Mouse (Mus musculus): ENCODE results near the gene Cnst.
"Not testable (repeated sequence)": the region's sequence is repeated elsewhere in the genome, so short reads cannot be mapped to it uniquely, and the experiment has no call there.

Gene Cnst

DNA sequence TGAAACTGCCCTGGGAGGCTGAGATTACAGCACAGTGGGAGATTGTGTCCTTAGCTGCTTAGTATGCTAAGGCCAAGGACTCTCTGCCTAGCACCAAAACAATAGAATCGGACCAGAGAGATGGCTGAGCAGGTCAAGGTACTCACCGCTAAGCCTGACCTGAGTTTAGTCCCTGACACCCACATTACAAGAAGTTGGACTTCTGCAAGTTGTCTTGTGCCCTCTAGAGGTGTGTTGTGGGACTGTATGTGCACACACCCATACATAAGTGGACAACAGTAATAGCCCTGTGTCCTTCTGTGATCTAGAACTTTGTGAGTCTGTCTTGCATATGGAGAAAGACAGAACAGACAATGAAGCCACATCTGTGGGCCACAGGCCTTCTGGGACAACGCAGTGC lies 88.0 kb downstream of the Cnst start:
- ATAC-seq (ENCODE audit: insufficient number of reproducible peaks, low FRiP score, low TSS enrichment) = no peak

DNA sequence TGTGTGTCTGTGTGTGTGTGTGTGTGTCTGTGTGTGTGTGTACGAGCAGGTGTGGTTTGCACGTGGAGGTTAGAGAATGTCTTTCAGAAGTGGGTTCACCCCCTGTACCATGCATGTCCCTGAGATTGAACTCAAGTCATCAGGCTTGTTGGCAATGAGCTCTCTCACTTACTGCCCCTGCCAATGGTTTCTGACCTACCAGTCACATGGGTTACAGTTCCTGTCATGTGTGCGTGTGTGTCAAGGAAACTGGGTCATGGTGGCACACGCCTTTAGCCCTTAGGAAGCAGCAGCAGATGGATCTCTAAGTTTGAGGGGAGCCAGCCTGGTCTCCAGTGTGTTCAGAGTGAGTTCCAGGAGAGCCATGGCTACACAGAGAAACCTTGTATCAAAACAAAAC lies 96.6 kb downstream of the Cnst start:
- ATAC-seq (ENCODE audit: insufficient number of reproducible peaks, low FRiP score, low TSS enrichment) = no peak

- no peak for ATAC-seq (ENCODE audit: insufficient number of reproducible peaks, low FRiP score, low TSS enrichment)
Measured at GRCm38 (mm10) chr1:179644151-179644550, 98.0 kb downstream of the Cnst start.

- peak; percentile 95 for ATAC-seq (ENCODE audit: insufficient number of reproducible peaks, low FRiP score, low TSS enrichment)
Measured at GRCm38 (mm10) chr1:179645101-179645979, 99.2 kb downstream of the Cnst start.

DNA sequence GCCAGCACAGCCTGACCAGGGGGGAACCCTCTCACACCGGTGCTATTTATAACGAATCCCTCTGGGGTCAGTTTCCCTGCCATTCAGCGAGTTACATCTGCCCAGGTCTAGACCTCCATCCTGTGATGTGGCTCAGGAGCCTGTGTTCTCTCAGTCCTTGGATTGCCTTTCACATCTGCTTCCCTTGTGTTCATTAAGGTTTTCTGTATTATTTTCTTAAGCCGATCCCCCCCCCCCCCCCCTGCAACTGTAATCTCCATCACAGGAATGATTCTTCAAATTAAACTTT lies 99.8 kb downstream of the Cnst start:
- no peak for ATAC-seq (ENCODE audit: insufficient number of reproducible peaks, low FRiP score, low TSS enrichment)

GRCm38 (mm10) chr1:179648678-179649077 lies 102.5 kb downstream of the Cnst start:
- not testable (repeated sequence) for ATAC-seq (ENCODE audit: insufficient number of reproducible peaks, low FRiP score, low TSS enrichment)

DNA sequence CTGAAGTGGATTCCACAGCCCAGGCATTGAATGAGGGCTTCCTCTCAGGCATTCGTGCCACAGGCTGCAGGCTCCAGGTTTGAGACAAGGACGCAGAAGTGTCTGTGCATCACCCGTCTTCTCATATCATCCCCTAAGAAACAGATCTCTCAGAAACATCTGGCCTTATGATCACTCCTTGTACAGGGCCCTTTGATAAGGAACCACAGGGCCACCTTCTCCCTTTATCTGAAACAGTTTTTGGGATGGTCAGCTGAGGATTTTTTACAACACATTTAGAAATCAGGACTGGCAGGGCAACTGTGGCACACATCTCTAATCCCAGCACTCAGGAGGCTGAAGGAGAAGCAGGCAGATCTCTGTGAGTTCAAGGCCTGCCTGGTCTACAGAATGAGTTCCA lies 103.2 kb downstream of the Cnst start:
- ATAC-seq (ENCODE audit: insufficient number of reproducible peaks, low FRiP score, low TSS enrichment) = no peak

- no peak for ATAC-seq (ENCODE audit: insufficient number of reproducible peaks, low FRiP score, low TSS enrichment)
Measured at GRCm38 (mm10) chr1:179650284-179650683, 104.1 kb downstream of the Cnst start.

- no peak for ATAC-seq (ENCODE audit: insufficient number of reproducible peaks, low FRiP score, low TSS enrichment)
Measured at GRCm38 (mm10) chr1:179651224-179651623, 105.1 kb downstream of the Cnst start.

GRCm38 (mm10) chr1:179663065-179663464 lies 116.9 kb downstream of the Cnst start:
- no peak for ATAC-seq (ENCODE audit: insufficient number of reproducible peaks, low FRiP score, low TSS enrichment)

GRCm38 (mm10) chr1:179664309-179664930 lies 118.2 kb downstream of the Cnst start:
- ATAC-seq (ENCODE audit: insufficient number of reproducible peaks, low FRiP score, low TSS enrichment) = no peak

DNA sequence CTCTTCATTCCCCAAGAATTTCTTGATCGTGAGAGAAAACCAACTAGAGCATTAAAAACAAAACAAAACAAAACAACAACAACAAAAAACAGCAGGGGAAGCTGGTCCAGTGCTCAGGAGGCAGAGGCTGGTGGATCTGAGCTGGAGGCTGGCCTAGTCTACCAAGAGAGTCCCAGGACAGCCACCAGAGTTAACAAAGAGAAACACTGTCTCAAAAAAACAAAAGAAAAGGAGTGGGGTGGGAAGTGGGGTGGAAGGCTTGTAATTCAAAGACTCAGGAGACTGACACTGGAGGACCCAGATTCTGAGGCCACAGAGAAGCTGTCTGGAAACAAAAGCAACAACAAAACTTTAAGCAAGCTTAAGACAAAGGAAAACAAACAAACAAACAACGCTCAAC lies 120.8 kb downstream of the Cnst start:
- ATAC-seq (ENCODE audit: insufficient number of reproducible peaks, low FRiP score, low TSS enrichment) = no peak

GRCm38 (mm10) chr1:179667450-179667849 lies 121.3 kb downstream of the Cnst start:
- ATAC-seq (ENCODE audit: insufficient number of reproducible peaks, low FRiP score, low TSS enrichment) = no peak

DNA sequence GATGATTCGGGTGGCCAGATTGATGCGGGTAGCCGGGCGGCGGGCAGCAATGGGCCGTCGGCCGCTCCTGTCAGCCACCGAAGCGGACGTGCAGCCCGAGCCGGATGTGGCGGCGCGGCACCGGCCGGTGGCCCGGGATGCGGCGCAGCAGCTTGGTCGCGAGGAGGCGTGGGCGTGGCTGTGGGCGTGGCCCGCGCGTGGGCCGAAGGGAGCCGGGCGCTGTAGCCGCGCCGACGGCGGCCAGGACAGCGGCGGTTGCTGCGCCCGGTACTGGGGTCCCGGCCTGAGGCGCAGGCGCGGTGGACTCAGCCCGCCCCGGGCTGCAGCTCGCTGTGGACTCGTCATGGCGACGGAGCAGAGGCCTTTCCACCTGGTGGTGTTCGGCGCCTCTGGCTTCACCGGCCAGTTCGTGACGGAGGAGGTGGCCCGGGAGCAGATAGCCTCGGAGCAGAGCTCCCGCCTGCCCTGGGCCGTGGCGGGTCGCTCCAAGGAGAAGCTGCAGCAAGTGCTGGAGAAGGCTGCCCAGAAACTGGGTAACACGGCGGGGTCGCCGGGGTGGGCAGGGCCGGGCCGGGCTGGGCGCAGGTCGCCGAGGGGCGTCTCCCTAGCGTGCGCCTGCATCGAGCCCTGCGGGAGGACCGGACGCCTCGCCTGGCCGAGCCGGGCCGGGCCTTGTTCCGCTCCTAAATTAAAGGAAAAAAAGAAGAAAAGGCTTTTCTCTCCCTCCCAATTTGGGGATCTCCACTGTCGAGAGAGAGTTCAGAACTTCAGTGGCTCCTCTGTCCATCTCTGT lies 122.0 kb downstream of the Cnst start, which contains the start of gene Sccpdh:
TSS of gene Sccpdh (plus strand) at position 198 of the 793 bp plus-strand sequence.
- peak; percentile 86 for ATAC-seq (ENCODE audit: insufficient number of reproducible peaks, low FRiP score, low TSS enrichment)

DNA sequence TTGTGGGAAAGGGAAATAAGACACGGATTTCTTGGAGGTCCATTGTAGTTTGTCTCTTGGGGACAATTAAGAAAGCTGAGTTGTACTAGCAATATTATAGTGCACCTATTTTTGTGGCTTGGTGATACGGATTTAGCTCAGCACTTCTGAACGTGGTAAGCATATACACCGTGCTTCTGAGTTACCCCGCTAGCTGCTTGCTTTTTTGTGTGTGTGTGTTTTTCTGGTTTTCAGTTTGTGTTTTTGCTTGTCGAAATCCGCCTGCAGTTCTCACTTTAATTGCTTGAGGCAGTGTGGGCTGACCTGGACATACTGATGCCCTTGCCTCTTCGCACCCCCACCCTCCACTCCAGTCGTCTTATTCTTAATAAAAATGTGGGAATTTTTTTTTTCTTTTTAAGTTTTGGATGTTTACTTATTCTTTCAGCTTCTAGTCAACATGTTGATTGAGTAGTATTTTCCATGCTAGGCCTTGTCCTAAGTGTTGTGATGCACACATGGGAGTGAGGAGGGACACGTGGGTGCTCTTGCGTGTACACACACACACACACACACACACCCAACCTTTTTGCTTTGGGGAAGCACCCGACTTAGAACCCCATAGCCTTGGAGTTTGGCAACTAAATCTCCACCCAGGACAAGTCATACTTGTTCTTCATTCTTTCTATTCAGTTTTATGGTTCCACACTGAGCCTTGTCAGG lies 122.8 kb downstream of the Cnst start:
- ATAC-seq (ENCODE audit: insufficient number of reproducible peaks, low FRiP score, low TSS enrichment) = no peak

DNA sequence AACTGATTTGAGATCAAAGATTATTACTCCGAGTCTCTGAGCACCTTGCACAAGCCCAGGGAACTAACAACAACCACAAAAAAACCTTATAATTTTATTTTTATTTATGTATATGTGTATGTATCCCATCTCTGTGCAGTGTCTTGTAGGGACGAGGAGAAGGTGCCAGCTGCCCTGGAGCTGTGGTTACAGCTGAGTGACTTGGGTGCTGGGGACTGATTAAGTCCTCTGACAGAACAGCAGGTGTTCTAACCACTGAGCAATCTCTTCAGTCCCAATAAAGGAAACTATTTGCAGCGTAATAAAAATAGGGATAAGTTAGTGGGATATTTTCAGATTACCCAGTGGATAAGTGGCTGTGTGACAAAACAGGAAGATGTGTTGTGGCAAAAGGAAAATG lies 128.2 kb downstream of the Cnst start:
- ATAC-seq (ENCODE audit: insufficient number of reproducible peaks, low FRiP score, low TSS enrichment) = no peak

GRCm38 (mm10) chr1:179677031-179677430 lies 130.9 kb downstream of the Cnst start:
- no peak for ATAC-seq (ENCODE audit: insufficient number of reproducible peaks, low FRiP score, low TSS enrichment)

Data from cerebellum, adult (tissue).